Mouse (Mus musculus): ENCODE measurements around the gene Prl8a6. TPM values are rescaled to one million over a fixed set of nuclear protein-coding genes. Genes with fewer than 3 reads are reported as not detected.

Prl8a6 gene
- not detected in 2 replicates for polyA plus RNA-seq (2016; fragmentation: Nextera tagmentation; extraction: Ambion mirVana)

DNA sequence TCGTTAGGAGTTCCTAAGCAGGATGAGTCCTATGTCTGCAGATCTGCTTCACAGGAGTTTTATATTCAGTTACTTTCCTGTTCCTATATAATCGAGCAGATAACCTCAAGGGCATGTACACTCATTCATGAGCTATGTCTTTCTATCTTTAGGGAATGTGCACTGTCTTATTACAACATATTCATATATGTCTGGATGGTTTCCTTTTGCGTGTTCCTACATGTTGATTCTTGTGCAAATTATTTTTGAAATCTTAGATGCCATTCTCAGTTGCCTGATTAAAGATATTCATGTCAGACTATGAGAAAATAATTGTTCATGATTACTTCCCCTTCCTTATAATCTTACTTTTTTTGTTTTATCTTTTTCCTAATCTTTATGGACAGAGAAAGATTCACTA lies at the start of gene Prl8a6:
TSS of gene Prl8a6 (minus strand) at position 101 of the 400 bp plus-strand sequence.
- DNase-seq (ENCODE audit: extremely low spot score, low spot score): no peak
- no peak within 1 kb of the TSS for H3K27ac ChIP-seq
- no peaks in the 10 kb centered on the region for H3K4me1 ChIP-seq
- no peaks in the 10 kb centered on the region for H3K9me3 ChIP-seq
- WGBS: 88% methylated on average over 3 of the region's 3 CpGs
- H3K27me3 ChIP-seq (ENCODE audit: poor library complexity, severe bottlenecking): no peaks in the 10 kb centered on the region
- no peak within 1 kb of the TSS for H3K4me3 ChIP-seq
- no peaks in the 10 kb centered on the region for H3K36me3 ChIP-seq (replicated peaks)

DNA sequence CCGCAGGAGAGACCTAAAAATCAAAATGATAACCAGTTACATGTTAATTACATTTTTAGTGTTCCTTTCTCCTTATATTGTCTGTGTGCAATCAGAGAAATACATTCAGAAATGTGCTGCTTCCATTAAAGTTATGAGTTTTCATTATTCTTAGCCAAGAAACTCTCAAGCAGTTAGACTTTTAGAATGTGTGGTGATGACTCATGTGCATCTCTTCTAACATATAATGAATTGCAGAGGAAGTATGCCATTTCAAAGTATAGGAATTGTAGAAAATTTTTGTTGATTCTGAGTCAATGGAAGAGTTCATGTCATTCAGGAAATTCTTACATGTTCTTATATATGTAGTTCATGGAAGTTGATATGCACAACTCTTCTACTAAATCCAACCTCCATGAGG lies 5.3 kb downstream of the Prl8a6 start:
- WGBS: 88% methylated on average over 1 of the region's 1 CpGs
- DNase-seq (ENCODE audit: extremely low spot score, low spot score): no peak
- no peak overlapping the region for H3K4me3 ChIP-seq
- H3K9me3 ChIP-seq: no peaks in the 10 kb centered on the region
- H3K27me3 ChIP-seq (ENCODE audit: poor library complexity, severe bottlenecking): no peaks in the 10 kb centered on the region
- H3K4me1 ChIP-seq: no peaks in the 10 kb centered on the region
- no peak overlapping the region for H3K27ac ChIP-seq
- H3K36me3 ChIP-seq (replicated peaks): no peaks in the 10 kb centered on the region

DNA sequence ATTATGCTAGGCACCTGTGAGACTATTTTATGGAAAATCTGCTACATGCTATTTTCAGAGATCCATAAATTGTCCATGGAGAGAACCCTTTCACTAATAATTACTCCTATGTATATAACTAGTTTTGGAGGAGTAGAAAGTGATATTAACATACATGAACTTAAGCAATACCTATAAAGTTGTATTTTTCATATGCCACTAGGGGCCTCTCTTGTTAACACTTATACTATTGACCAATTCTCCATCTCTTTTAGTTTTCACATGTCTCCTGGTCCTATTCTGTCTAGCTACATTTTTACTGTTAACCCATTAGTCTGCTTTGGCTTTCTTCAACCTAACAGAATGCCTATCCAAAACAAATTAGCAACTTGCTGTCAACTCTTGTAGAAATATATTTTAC lies 24.8 kb downstream of the Prl8a6 start:
- no peak for DNase-seq (ENCODE audit: extremely low spot score, low spot score)
- Histone ChIP-seq H3K4me3 (no peak overlapping the region), H3K9me3 (no peaks in the 10 kb centered on the region), H3K36me3 (replicated peaks) (no peaks in the 10 kb centered on the region), H3K27me3 (ENCODE audit: poor library complexity, severe bottlenecking) (no peaks in the 10 kb centered on the region), H3K27ac (no peak overlapping the region), H3K4me1 (no peaks in the 10 kb centered on the region)

DNA sequence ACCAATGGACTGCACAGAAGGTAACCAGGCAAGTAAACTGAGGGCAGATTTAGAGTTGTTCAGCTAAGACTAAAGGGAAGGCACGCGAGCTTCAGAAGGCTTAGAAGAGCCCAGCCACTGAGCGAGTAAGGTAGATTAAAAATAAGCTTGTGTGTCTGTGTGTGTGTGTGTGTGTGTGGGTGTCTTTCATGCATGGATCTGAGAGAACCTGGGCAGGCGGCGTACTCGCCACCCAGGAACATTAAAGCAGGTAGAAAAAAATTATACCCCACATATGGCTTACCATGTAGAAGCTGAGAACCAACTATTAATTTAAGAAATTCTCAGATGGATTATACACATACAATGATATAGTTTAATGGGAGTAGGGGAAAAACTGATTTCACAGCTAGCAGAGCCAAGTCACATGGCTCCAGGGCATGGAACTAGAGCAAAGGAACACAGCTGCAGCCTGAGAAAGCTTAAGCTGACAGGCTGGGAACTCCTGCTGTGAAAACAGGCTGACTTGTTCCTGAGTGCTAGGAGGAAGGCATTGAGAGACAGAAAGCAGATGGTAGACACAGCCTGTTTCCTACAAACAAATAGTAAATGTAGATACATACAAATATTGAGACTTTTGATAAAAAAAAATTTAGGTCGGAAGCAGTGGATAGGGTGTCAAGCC lies 39.3 kb downstream of the Prl8a6 start:
- Histone ChIP-seq H3K4me1 (0 out of 2 replicates have a peak, but pooled peaks cover 8% of the 10 kb centered on the region), H3K9me3 (no peaks in the 10 kb centered on the region), H3K27me3 (ENCODE audit: poor library complexity, severe bottlenecking) (no peaks in the 10 kb centered on the region), H3K4me3 (no peak overlapping the region), H3K36me3 (replicated peaks) (no peaks in the 10 kb centered on the region), H3K27ac (no peak overlapping the region)
- 86% methylated on average over 7 of the region's 7 CpGs for WGBS
- no peak for DNase-seq (ENCODE audit: extremely low spot score, low spot score)

DNA sequence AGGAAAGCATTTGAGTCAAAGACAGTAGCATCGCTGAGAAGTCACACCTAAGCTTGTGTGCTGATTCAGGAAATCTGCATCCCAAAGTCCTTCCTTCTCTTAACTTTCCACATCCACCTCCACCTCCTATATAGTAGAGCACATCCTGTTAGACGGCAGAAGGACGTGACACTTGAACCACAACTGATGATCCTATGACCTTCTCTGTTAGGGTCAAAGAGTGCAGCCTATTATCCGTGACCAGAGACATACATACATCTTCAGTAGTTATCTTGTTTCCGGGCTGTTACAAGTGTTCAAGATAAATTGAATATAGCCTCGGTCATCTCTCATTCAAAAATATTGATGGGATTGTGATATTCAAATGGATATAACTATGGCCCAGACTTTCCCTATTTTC lies 47.7 kb downstream of the Prl8a6 start, which contains the start of gene Prl2b1:
TSS of gene Prl2b1 (minus strand) at position 101 of the 400 bp plus-strand sequence.
- Histone ChIP-seq H3K36me3 (replicated peaks) (no peaks in the 10 kb centered on the region), H3K27me3 (ENCODE audit: poor library complexity, severe bottlenecking) (no peaks in the 10 kb centered on the region), H3K27ac (no peak within 1 kb of the TSS), H3K4me1 (no peaks in the 10 kb centered on the region), H3K9me3 (no peaks in the 10 kb centered on the region), H3K4me3 (no peak within 1 kb of the TSS)
- 87% methylated on average over 6 of the region's 6 CpGs for WGBS
- no peak for DNase-seq (ENCODE audit: extremely low spot score, low spot score)

Other genes with a start within 250 kb of the Prl8a6 start
- not detected in 2 replicates for gene Prl3c1, start 242.0 kb downstream of the Prl8a6 start, polyA plus RNA-seq (2016; fragmentation: Nextera tagmentation; extraction: Ambion mirVana)
- 1.3 and 1.7 TPM in 2 replicates for gene Prl3b1, start 196.8 kb downstream of the Prl8a6 start, polyA plus RNA-seq (2016; fragmentation: Nextera tagmentation; extraction: Ambion mirVana)
- not detected in 2 replicates for gene Prl3a1, start 179.3 kb downstream of the Prl8a6 start, polyA plus RNA-seq (2016; fragmentation: Nextera tagmentation; extraction: Ambion mirVana)
- gene Prl6a1, start 126.1 kb downstream of the Prl8a6 start, polyA plus RNA-seq (2016; fragmentation: Nextera tagmentation; extraction: Ambion mirVana): not detected in 2 replicates
- not detected in 2 replicates for gene Prl8a2, start 93.0 kb downstream of the Prl8a6 start, polyA plus RNA-seq (2016; fragmentation: Nextera tagmentation; extraction: Ambion mirVana)
- gene Prl2b1, start 47.8 kb downstream of the Prl8a6 start, polyA plus RNA-seq (2016; fragmentation: Nextera tagmentation; extraction: Ambion mirVana): not detected in 2 replicates
- not detected in 2 replicates for gene Prl8a8, start 74.5 kb upstream of the Prl8a6 start, polyA plus RNA-seq (2016; fragmentation: Nextera tagmentation; extraction: Ambion mirVana)
- not detected in 2 replicates for gene Prl8a9, start 125.9 kb upstream of the Prl8a6 start, polyA plus RNA-seq (2016; fragmentation: Nextera tagmentation; extraction: Ambion mirVana)
- not detected in 2 replicates for gene Prl8a1, start 143.5 kb upstream of the Prl8a6 start, polyA plus RNA-seq (2016; fragmentation: Nextera tagmentation; extraction: Ambion mirVana)
- not detected in 2 replicates for gene Prl7b1, start 171.9 kb upstream of the Prl8a6 start, polyA plus RNA-seq (2016; fragmentation: Nextera tagmentation; extraction: Ambion mirVana)
- gene Prl7a1, start 203.8 kb upstream of the Prl8a6 start, polyA plus RNA-seq (2016; fragmentation: Nextera tagmentation; extraction: Ambion mirVana): not detected in 2 replicates
- not detected in 2 replicates for gene Prl7a2, start 229.3 kb upstream of the Prl8a6 start, polyA plus RNA-seq (2016; fragmentation: Nextera tagmentation; extraction: Ambion mirVana)

All from forebrain, embryonic 10.5 days (tissue).